Mouse (Mus musculus): ENCODE results near the gene Sft2d1.

DNA sequence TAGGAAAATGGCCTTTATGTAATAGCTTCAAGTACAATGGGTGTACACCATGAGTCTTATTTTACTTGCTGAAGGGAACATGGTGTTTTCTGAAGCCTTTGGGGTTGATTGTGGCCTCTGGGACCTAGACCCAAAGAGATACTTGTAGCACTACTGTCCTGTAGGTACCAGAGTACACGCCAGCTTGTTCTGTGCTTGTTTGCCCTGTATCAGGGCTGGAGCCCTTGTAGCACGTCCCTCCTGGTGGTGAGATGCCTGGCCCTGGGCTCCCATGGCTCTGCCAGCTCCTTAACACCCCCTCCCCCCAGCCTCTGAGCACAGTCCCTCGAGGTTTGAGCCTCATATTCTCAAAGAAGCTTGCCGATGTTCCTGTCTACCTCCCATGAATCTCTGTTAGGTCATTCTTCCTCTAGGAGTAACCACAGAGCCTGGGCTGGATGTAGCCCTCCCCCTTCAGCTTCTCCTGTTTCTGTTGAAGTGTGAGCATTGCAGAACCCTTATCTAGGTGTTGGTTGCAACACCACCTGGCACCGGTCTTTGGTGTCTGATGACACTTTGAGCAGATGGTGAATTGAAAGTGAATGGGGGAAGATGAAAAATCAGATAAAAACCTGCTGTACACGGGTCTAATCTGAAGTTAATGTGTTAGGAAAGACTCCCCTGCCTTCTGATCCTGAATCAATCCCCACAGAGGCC, 38.7 kb upstream of the Sft2d1 start:
- TF ChIP-seq CTCF (IDR thresholded peaks at IDR 0.05; ENCODE audit: borderline replicate concordance, control insufficient read depth, extremely low read depth, insufficient read depth, low read length, poor library complexity): no peak
- TF ChIP-seq POLR2A (IDR thresholded peaks at IDR 0.05; ENCODE audit: control insufficient read depth, extremely low read depth, insufficient read depth, low read length, poor library complexity): no peak

Data from thymus, adult 2 months (tissue).